Mouse (Mus musculus): ENCODE data around the gene Fry. TPM values are rescaled to one million over a fixed set of nuclear protein-coding genes. Genes with fewer than 3 reads are reported as not detected.
A peak's percentile ranks its signal among the peaks of the same experiment; 100 is the strongest.

Fry gene
- total and polyA plus RNA-seq, 2 experiments from 2014 or later = 47.6 to 130 TPM

DNA sequence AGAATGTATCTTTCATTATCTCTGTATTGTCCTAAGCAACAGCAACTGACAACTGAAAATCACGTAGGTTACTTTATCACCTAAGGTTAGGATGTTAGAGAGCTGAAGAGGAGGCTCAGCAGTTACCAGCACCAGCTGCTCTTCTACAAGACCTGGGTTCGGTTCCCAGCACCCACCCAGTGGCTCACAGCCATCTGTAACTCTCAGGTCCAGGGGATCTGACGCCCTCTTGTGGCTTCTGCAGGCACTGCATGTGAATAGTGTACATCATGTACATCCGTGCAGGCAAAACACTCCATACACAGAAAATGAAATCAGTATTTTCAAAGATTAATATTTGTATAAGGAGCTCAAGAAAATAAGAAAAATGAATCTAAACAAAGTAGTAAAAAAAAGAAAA, 341.4 kb downstream of the Fry start:
- H3K4me1 ChIP-seq (ENCODE audit: insufficient read depth) = no peaks in the 10 kb centered on the region
- no peak overlapping the region for H3K4me2 ChIP-seq (ENCODE audit: low read depth)
- H3K9me3 ChIP-seq (ENCODE audit: low read length) = no peaks in the 10 kb centered on the region
- WGBS = 80% methylated on average over 4 of the region's 4 CpGs
- H3K36me3 ChIP-seq (ENCODE audit: insufficient read depth) = peaks cover 57% of the 10 kb centered on the region
- H3K27ac ChIP-seq (ENCODE audit: low read depth, low read length) = no peak overlapping the region
- no peak for DNase-seq
- no peak overlapping the region for H3K4me3 ChIP-seq (ENCODE audit: low read depth, low read length)
- ATAC-seq = no peak
- no peak overlapping the region for H3K9ac ChIP-seq
- no peaks in the 10 kb centered on the region for H3K27me3 ChIP-seq (ENCODE audit: insufficient read depth, low read length)
- TF ChIP-seq CTCF (IDR thresholded peaks at IDR 0.05; ENCODE audit: low read depth) = peak; percentile 30

DNA sequence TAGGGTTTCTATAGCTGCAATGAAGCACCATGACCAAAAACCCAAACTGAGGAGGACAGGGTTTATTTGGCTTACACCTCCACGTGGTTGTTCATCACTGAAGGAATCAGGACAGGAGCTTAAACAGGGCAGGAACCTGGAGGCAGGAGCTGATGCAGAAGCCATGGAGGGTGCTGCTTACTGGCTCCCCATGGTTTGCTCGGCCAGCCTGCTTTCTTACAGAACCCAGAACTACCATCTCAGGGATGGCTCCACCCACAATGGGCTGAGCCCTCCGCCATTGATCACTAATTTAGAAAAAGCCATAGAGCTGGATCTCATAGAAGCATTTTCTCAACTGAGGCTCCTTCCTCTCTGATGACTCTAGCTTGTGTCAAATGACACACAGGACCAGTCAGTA, 346.3 kb downstream of the Fry start:
- Histone ChIP-seq H3K27me3 (ENCODE audit: insufficient read depth, low read length) (no peaks in the 10 kb centered on the region), H3K36me3 (ENCODE audit: insufficient read depth) (peaks cover 41% of the 10 kb centered on the region), H3K27ac (ENCODE audit: low read depth, low read length) (no peak overlapping the region), H3K9ac (no peak overlapping the region), H3K4me2 (ENCODE audit: low read depth) (no peak overlapping the region), H3K4me3 (ENCODE audit: low read depth, low read length) (no peak overlapping the region), H3K4me1 (ENCODE audit: insufficient read depth) (no peaks in the 10 kb centered on the region), H3K9me3 (ENCODE audit: low read length) (no peaks in the 10 kb centered on the region)
- no peak for DNase-seq
- no peak for TF ChIP-seq CTCF (IDR thresholded peaks at IDR 0.05; ENCODE audit: low read depth)
- 70% methylated on average over 3 of the region's 3 CpGs for WGBS
- ATAC-seq = no peak

DNA sequence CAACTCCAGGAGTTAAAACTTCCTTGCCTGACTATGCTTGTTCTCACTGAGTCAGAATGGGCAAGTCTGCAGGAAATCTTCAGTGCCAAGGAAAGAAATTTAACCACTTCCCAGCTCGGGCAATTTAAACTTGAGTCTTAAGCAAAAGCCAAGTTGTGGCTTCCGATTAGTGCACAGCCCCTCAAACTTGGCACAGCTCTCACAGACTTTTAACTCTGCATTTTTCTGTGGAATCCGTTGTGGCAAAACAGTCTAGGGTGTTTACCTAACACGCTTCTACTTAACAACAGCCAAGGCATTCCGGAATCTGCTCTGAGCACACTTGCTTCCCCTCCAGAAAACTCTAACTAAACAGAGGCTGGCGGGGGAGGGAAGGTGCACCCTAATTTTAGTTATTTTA, 346.8 kb downstream of the Fry start:
- Histone ChIP-seq H3K4me2 (ENCODE audit: low read depth) (no peak overlapping the region), H3K9ac (no peak overlapping the region), H3K4me1 (ENCODE audit: insufficient read depth) (no peaks in the 10 kb centered on the region), H3K4me3 (ENCODE audit: low read depth, low read length) (no peak overlapping the region), H3K9me3 (ENCODE audit: low read length) (no peaks in the 10 kb centered on the region), H3K27ac (ENCODE audit: low read depth, low read length) (no peak overlapping the region), H3K27me3 (ENCODE audit: insufficient read depth, low read length) (no peaks in the 10 kb centered on the region), H3K36me3 (ENCODE audit: insufficient read depth) (peaks cover 41% of the 10 kb centered on the region)
- no peak for ATAC-seq
- no peak for DNase-seq
- WGBS = 53% methylated on average over 6 of the region's 6 CpGs
- TF ChIP-seq CTCF (IDR thresholded peaks at IDR 0.05; ENCODE audit: low read depth) = no peak

DNA sequence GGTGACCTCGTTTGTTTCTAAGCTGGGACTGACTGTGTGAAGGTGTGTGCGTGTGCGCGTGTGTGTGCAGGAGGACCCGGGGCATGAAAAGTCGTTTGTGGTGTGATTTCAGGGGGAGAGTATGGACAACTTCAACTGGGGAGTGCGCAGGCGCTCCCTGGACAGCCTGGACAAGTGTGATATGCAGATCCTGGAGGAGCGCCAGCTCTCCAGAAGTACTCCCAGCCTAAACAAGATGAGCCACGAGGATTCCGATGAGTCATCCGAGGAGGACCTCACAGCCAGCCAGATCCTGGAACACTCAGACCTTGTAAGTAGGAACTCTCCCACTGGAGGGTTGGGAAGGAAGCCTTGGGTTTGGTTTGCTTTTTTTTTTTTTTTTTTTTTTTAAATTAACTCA, 347.7 kb downstream of the Fry start:
- ATAC-seq = peak; percentile 32; the same call in 1 of the 2 replicates
- Histone ChIP-seq H3K9me3 (ENCODE audit: low read length) (no peaks in the 10 kb centered on the region), H3K4me3 (ENCODE audit: low read depth, low read length) (no peak overlapping the region), H3K9ac (no peak overlapping the region), H3K4me2 (ENCODE audit: low read depth) (no peak overlapping the region), H3K4me1 (ENCODE audit: insufficient read depth) (no peaks in the 10 kb centered on the region), H3K36me3 (ENCODE audit: insufficient read depth) (peaks cover 45% of the 10 kb centered on the region), H3K27me3 (ENCODE audit: insufficient read depth, low read length) (no peaks in the 10 kb centered on the region), H3K27ac (ENCODE audit: low read depth, low read length) (no peak overlapping the region)
- TF ChIP-seq CTCF (IDR thresholded peaks at IDR 0.05; ENCODE audit: low read depth) = no peak
- DNase-seq = peak; percentile 13
- WGBS = 71% methylated on average over 12 of the region's 12 CpGs

DNA sequence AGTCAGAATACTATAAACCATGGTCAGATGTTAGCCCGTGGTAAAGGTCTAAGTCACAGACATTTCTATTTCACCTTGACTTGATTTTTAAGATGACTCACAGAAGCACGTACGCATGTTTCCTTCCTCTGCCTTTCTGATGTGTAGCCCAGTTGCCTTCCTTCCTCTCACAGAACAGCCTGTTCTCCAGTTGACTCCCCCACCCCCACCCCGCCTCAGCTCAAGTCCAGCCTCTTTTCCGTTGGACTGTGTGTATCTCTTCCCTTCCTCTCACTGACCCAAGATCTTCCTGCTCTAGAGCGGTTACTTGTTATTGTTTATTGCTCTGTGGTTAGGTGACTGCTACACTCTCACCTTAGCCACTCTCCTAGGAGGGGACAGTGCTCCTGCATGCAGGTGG, 350.0 kb downstream of the Fry start:
- DNase-seq = no peak
- H3K9me3 ChIP-seq (ENCODE audit: low read length) = no peaks in the 10 kb centered on the region
- ATAC-seq = no peak
- 79% methylated on average over 6 of the region's 6 CpGs for WGBS
- H3K9ac ChIP-seq = no peak overlapping the region
- H3K4me1 ChIP-seq (ENCODE audit: insufficient read depth) = no peaks in the 10 kb centered on the region
- no peak for TF ChIP-seq CTCF (IDR thresholded peaks at IDR 0.05; ENCODE audit: low read depth)
- no peak overlapping the region for H3K4me2 ChIP-seq (ENCODE audit: low read depth)
- peaks cover 65% of the 10 kb centered on the region for H3K36me3 ChIP-seq (ENCODE audit: insufficient read depth)
- H3K4me3 ChIP-seq (ENCODE audit: low read depth, low read length) = no peak overlapping the region
- H3K27ac ChIP-seq (ENCODE audit: low read depth, low read length) = no peak overlapping the region
- no peaks in the 10 kb centered on the region for H3K27me3 ChIP-seq (ENCODE audit: insufficient read depth, low read length)

DNA sequence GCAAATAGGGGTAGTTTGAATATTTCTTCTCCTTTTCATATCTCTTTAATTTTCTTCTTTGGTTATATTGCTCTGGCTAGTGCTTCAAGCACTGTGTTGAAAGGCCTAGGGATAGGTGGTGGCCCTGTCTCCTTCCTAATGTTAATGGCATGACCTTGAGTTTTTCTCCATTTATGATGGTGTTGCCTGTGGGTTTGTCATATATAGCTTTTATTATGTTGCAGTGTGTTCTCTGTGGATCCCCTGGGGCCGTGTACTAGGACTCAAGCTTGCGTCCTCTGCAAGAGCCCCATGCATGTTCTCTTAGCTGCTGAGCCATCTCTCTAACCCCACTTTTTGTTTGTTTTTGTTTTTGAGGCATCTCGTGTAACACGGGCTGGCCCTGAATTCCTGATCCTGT, 358.9 kb downstream of the Fry start:
- Histone ChIP-seq H3K4me3 (ENCODE audit: low read depth, low read length) (no peak overlapping the region), H3K36me3 (ENCODE audit: insufficient read depth) (peaks cover 60% of the 10 kb centered on the region), H3K27me3 (ENCODE audit: insufficient read depth, low read length) (no peaks in the 10 kb centered on the region), H3K4me2 (ENCODE audit: low read depth) (no peak overlapping the region), H3K9me3 (ENCODE audit: low read length) (no peaks in the 10 kb centered on the region), H3K4me1 (ENCODE audit: insufficient read depth) (no peaks in the 10 kb centered on the region), H3K27ac (ENCODE audit: low read depth, low read length) (no peak overlapping the region), H3K9ac (no peak overlapping the region)
- no peak for ATAC-seq
- DNase-seq = no peak
- 81% methylated on average over 4 of the region's 4 CpGs for WGBS
- TF ChIP-seq CTCF (IDR thresholded peaks at IDR 0.05; ENCODE audit: low read depth) = no peak

DNA sequence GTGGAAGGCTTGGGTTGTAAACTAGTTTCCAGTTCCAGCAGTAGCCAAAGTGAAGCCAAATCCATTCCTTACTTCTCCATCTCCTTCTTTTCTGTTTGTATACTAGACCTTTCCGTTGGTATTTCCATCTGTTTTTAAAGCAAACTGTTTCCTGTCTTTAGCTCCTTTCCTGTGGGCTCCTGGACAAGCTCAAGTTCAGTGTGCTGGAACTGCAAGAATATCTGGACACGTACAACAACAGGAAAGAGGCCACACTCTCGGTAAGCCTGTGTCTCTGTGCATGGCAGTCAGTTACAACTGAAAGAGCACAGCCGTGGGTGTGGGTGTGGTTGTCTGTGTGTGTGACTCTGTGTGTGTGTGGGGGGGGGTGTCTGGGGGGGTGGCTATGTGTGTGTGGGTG, 360.2 kb downstream of the Fry start:
- ATAC-seq = no peak
- no peaks in the 10 kb centered on the region for H3K4me1 ChIP-seq (ENCODE audit: insufficient read depth)
- no peak for TF ChIP-seq CTCF (IDR thresholded peaks at IDR 0.05; ENCODE audit: low read depth)
- H3K9ac ChIP-seq = no peak overlapping the region
- no peak for DNase-seq
- H3K27ac ChIP-seq (ENCODE audit: low read depth, low read length) = no peak overlapping the region
- H3K36me3 ChIP-seq (ENCODE audit: insufficient read depth) = peaks cover 59% of the 10 kb centered on the region
- no peaks in the 10 kb centered on the region for H3K27me3 ChIP-seq (ENCODE audit: insufficient read depth, low read length)
- 79% methylated on average over 4 of the region's 4 CpGs for WGBS
- H3K4me3 ChIP-seq (ENCODE audit: low read depth, low read length) = no peak overlapping the region
- H3K9me3 ChIP-seq (ENCODE audit: low read length) = no peaks in the 10 kb centered on the region
- H3K4me2 ChIP-seq (ENCODE audit: low read depth) = no peak overlapping the region

DNA sequence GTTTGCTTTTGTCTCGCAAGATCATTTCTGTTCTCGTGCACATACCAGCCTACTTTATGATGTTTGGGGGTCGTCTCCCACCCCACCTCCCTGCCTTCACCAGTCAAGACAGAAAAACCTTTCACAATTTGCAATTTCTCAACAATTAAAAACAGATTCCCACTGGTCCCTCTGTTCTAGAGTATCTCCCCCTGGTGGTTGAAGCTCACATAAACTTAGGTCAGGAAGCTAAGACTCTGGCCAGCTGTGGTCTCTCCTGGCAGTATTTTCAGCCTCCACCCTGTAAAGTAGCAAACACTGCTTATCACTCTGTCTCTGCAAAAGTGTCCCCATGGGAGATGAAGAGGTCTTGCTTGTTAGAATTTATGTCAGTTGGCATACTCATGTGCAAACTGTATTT, 366.8 kb downstream of the Fry start:
- no peak overlapping the region for H3K9ac ChIP-seq
- DNase-seq (peak; percentile 10), ATAC-seq (no peak)
- H3K27ac ChIP-seq (ENCODE audit: low read depth, low read length) = no peak overlapping the region
- H3K4me1 ChIP-seq (ENCODE audit: insufficient read depth) = no peaks in the 10 kb centered on the region
- peaks cover 45% of the 10 kb centered on the region for H3K36me3 ChIP-seq (ENCODE audit: insufficient read depth)
- H3K27me3 ChIP-seq (ENCODE audit: insufficient read depth, low read length) = no peaks in the 10 kb centered on the region
- no peaks in the 10 kb centered on the region for H3K9me3 ChIP-seq (ENCODE audit: low read length)
- WGBS = 74% methylated on average over 3 of the region's 3 CpGs
- no peak overlapping the region for H3K4me2 ChIP-seq (ENCODE audit: low read depth)
- no peak overlapping the region for H3K4me3 ChIP-seq (ENCODE audit: low read depth, low read length)
- peak; percentile 63 for TF ChIP-seq CTCF (IDR thresholded peaks at IDR 0.05; ENCODE audit: low read depth)
